Mouse (Mus musculus) limb, embryonic 10.5 days (tissue): ENCODE measurements around the gene Id3. TPM values are rescaled to one million over a fixed set of nuclear protein-coding genes. Genes with fewer than 3 reads are reported as not detected.

ENCODE experiments used
- DNase-seq: peaks from one replicate; pipeline ENCODE4 v3.0.0-alpha.2; 2017; ENCODE audit warnings: low spot score
- H3K27ac ChIP-seq: fragments of 300-500 bp; sonication (generic); 2 replicates; pipeline ENCODE4 v1.5.1; 2016; ENCODE audit warnings: mild to moderate bottlenecking
- H3K27me3 ChIP-seq: fragments of 300-500 bp; sonication (generic); 2 replicates; pipeline ENCODE4 v1.6.1; 2016; ENCODE audit warnings: low read depth, mild to moderate bottlenecking; ENCODE audit not compliant: poor library complexity, severe bottlenecking
- H3K36me3 ChIP-seq: fragments of 300-500 bp; sonication (generic); 2 replicates; pipeline ENCODE4 v1.6.1; 2016; ENCODE audit warnings: mild to moderate bottlenecking, moderate library complexity
- H3K4me1 ChIP-seq: fragments of 300-500 bp; sonication (generic); 2 replicates; pipeline ENCODE4 v1.6.1; 2016
- H3K4me3 ChIP-seq: fragments of 300-500 bp; sonication (generic); 2 replicates; pipeline ENCODE4 v1.5.1; 2016; ENCODE audit warnings: mild to moderate bottlenecking, moderate library complexity
- H3K9me3 ChIP-seq: fragments of 300-500 bp; sonication (generic); replicated peaks from 2 replicates; pipeline ENCODE4 v1.6.1; 2016; ENCODE audit warnings: mild to moderate bottlenecking
- WGBS: fragments of 180-500 bp; shearing (Covaris S2); methylation state at CpG from one replicate; pipeline ENCODE4 v1.1.7; 2016; 5-methylcytosine and 5-hydroxymethylcytosine counted together
- polyA plus RNA-seq: library from polyadenylated mRNA; unstranded; fragments of >200 nt; fragmentation: Nextera tagmentation; extraction: Ambion mirVana; gene quantifications from 2 replicates; pipeline ENCODE4 v1.2.1, GENCODE M21; 2016

Gene Id3
- polyA plus RNA-seq, 1 experiment from 2014 or later = 475 TPM

- no peak overlapping the region for H3K4me3 ChIP-seq
- 0 out of 2 replicates have a peak, but pooled peaks cover 5% of the 10 kb centered on the region for H3K27me3 ChIP-seq
- no peak for DNase-seq
- peaks cover 41% of the 10 kb centered on the region for H3K4me1 ChIP-seq
- H3K27ac ChIP-seq = peak overlapping the region; percentile 58; the same call in 1 of the 2 replicates
- WGBS = 79% methylated on average over 10 of the region's 10 CpGs
- 0 out of 2 replicates have a peak, but pooled peaks cover 2% of the 10 kb centered on the region for H3K36me3 ChIP-seq
- H3K9me3 ChIP-seq = no peaks in the 10 kb centered on the region
These were observed 33.1 kb upstream of the Id3 start for GRCm38 (mm10) chr4:136109941-136110900.

GRCm38 (mm10) chr4:136112344-136112743 is 31.0 kb upstream of the Id3 start:
- WGBS = 74% methylated on average over 5 of the region's 5 CpGs
- H3K4me3 ChIP-seq = no peak overlapping the region
- H3K4me1 ChIP-seq = peaks cover 32% of the 10 kb centered on the region
- no peaks in the 10 kb centered on the region for H3K36me3 ChIP-seq
- no peaks in the 10 kb centered on the region for H3K9me3 ChIP-seq
- H3K27me3 ChIP-seq = 0 out of 2 replicates have a peak, but pooled peaks cover 5% of the 10 kb centered on the region
- 0 out of 2 replicates have a peak overlapping the region, but pooled peaks have one; percentile 15 for H3K27ac ChIP-seq
- no peak for DNase-seq

GRCm38 (mm10) chr4:136114747-136115146 is 28.6 kb upstream of the Id3 start:
- Histone ChIP-seq H3K4me1 (peaks cover 44% of the 10 kb centered on the region), H3K27me3 (0 out of 2 replicates have a peak, but pooled peaks cover 5% of the 10 kb centered on the region), H3K36me3 (no peaks in the 10 kb centered on the region), H3K9me3 (no peaks in the 10 kb centered on the region), H3K27ac (no peak overlapping the region), H3K4me3 (no peak overlapping the region)
- WGBS = 91% methylated on average over 5 of the region's 5 CpGs
- DNase-seq = no peak

- H3K27ac ChIP-seq = 0 out of 2 replicates have a peak overlapping the region, but pooled peaks have one; percentile 16
- no peak overlapping the region for H3K4me3 ChIP-seq
- H3K4me1 ChIP-seq = peaks cover 46% of the 10 kb centered on the region
- 72% methylated on average over 13 of the region's 13 CpGs for WGBS
- H3K9me3 ChIP-seq = no peaks in the 10 kb centered on the region
- no peak for DNase-seq
- H3K27me3 ChIP-seq = no peaks in the 10 kb centered on the region
- H3K36me3 ChIP-seq = no peaks in the 10 kb centered on the region
These were observed 26.3 kb upstream of the Id3 start for GRCm38 (mm10) chr4:136117022-136117421.

GRCm38 (mm10) chr4:136120041-136120440 is 23.3 kb upstream of the Id3 start:
- Histone ChIP-seq H3K27ac (peak overlapping the region; percentile 53), H3K4me3 (no peak overlapping the region), H3K9me3 (no peaks in the 10 kb centered on the region), H3K27me3 (no peaks in the 10 kb centered on the region), H3K4me1 (peaks cover 39% of the 10 kb centered on the region), H3K36me3 (no peaks in the 10 kb centered on the region)
- DNase-seq = peak; percentile 55
- 28% methylated on average over 16 of the region's 16 CpGs for WGBS

- Histone ChIP-seq H3K9me3 (no peaks in the 10 kb centered on the region), H3K36me3 (no peaks in the 10 kb centered on the region), H3K4me1 (peaks cover 42% of the 10 kb centered on the region), H3K27ac (no peak overlapping the region), H3K4me3 (no peak overlapping the region), H3K27me3 (no peaks in the 10 kb centered on the region)
- no peak for DNase-seq
- WGBS = 98% methylated on average over 3 of the region's 3 CpGs
These were observed 22.1 kb upstream of the Id3 start for GRCm38 (mm10) chr4:136121158-136121557.

- no peak for DNase-seq
- no peaks in the 10 kb centered on the region for H3K36me3 ChIP-seq
- 88% methylated on average over 7 of the region's 7 CpGs for WGBS
- H3K4me1 ChIP-seq = peaks cover 40% of the 10 kb centered on the region
- no peak overlapping the region for H3K4me3 ChIP-seq
- no peaks in the 10 kb centered on the region for H3K27me3 ChIP-seq
- no peak overlapping the region for H3K27ac ChIP-seq
- no peaks in the 10 kb centered on the region for H3K9me3 ChIP-seq
These were observed 21.3 kb upstream of the Id3 start for GRCm38 (mm10) chr4:136121844-136122468.

- peaks cover 41% of the 10 kb centered on the region for H3K4me1 ChIP-seq
- 72% methylated on average over 8 of the region's 8 CpGs for WGBS
- peak overlapping the region; percentile 11; the same call in 1 of the 2 replicates for H3K27ac ChIP-seq
- no peak for DNase-seq
- H3K9me3 ChIP-seq = no peaks in the 10 kb centered on the region
- H3K4me3 ChIP-seq = no peak overlapping the region
- no peaks in the 10 kb centered on the region for H3K36me3 ChIP-seq
- H3K27me3 ChIP-seq = no peaks in the 10 kb centered on the region
These were observed 20.0 kb upstream of the Id3 start for GRCm38 (mm10) chr4:136123111-136123791.

GRCm38 (mm10) chr4:136123792-136124161 is 19.5 kb upstream of the Id3 start:
- Histone ChIP-seq H3K27me3 (no peaks in the 10 kb centered on the region), H3K27ac (no peak overlapping the region), H3K4me1 (peaks cover 37% of the 10 kb centered on the region), H3K36me3 (no peaks in the 10 kb centered on the region), H3K9me3 (no peaks in the 10 kb centered on the region), H3K4me3 (no peak overlapping the region)
- DNase-seq = no peak
- 91% methylated on average over 3 of the region's 3 CpGs for WGBS

- WGBS = 96% methylated on average over 4 of the region's 4 CpGs
- no peak overlapping the region for H3K4me3 ChIP-seq
- H3K9me3 ChIP-seq = no peaks in the 10 kb centered on the region
- DNase-seq = no peak
- no peaks in the 10 kb centered on the region for H3K27me3 ChIP-seq
- peaks cover 29% of the 10 kb centered on the region for H3K4me1 ChIP-seq
- no peaks in the 10 kb centered on the region for H3K36me3 ChIP-seq
- H3K27ac ChIP-seq = no peak overlapping the region
These were observed 18.7 kb upstream of the Id3 start for GRCm38 (mm10) chr4:136124581-136124980.

- 0 out of 2 replicates have a peak, but pooled peaks cover 3% of the 10 kb centered on the region for H3K9me3 ChIP-seq
- H3K4me3 ChIP-seq = no peak overlapping the region
- peaks cover 20% of the 10 kb centered on the region for H3K4me1 ChIP-seq
- H3K27me3 ChIP-seq = no peaks in the 10 kb centered on the region
- no peaks in the 10 kb centered on the region for H3K36me3 ChIP-seq
- no peak for DNase-seq
- H3K27ac ChIP-seq = no peak overlapping the region
- WGBS = 92% methylated on average over 11 of the region's 11 CpGs
These were observed 17.8 kb upstream of the Id3 start for GRCm38 (mm10) chr4:136125458-136125857.

GRCm38 (mm10) chr4:136126019-136126418 is 17.3 kb upstream of the Id3 start:
- Histone ChIP-seq H3K27ac (no peak overlapping the region), H3K9me3 (0 out of 2 replicates have a peak, but pooled peaks cover 3% of the 10 kb centered on the region), H3K36me3 (no peaks in the 10 kb centered on the region), H3K4me3 (no peak overlapping the region), H3K27me3 (no peaks in the 10 kb centered on the region), H3K4me1 (peaks cover 18% of the 10 kb centered on the region)
- 79% methylated on average over 5 of the region's 5 CpGs for WGBS
- no peak for DNase-seq
